Mouse (Mus musculus) layer of hippocampus, adult 9-11 months (tissue): ENCODE data around the gene Rpusd4.

Source experiments
- DNase-seq: peaks from one replicate; pipeline ENCODE4 v3.0.0; 2022

The Rpusd4 gene

GRCm38 (mm10) chr9:35289992-35290391, 22.3 kb downstream of the Rpusd4 start:
- DNase-seq, result no peak

DNA sequence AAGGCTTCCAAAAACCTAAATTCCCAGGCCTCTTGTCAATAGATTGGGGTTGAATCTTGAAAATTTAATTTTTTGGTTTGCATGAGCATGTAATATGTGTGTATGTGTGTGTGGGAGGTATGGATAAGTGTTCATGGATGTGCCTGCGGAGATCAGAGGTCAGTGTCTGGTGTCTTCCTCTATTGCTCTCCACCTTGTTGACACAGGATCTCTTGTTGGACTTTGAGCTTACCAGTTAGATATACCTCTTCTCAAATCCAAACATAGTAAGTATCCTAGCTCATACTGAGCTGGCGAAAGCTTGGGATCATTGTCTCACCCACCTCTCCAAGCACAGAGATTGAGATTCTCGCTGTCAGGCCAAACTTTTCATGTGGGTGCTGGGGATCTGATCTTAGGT, 22.8 kb downstream of the Rpusd4 start:
- no peak for DNase-seq

- DNase-seq, result no peak
These were observed 23.3 kb downstream of the Rpusd4 start for GRCm38 (mm10) chr9:35290916-35291315.

- DNase-seq, result no peak
These were observed 25.8 kb downstream of the Rpusd4 start for GRCm38 (mm10) chr9:35293465-35293864.

DNA sequence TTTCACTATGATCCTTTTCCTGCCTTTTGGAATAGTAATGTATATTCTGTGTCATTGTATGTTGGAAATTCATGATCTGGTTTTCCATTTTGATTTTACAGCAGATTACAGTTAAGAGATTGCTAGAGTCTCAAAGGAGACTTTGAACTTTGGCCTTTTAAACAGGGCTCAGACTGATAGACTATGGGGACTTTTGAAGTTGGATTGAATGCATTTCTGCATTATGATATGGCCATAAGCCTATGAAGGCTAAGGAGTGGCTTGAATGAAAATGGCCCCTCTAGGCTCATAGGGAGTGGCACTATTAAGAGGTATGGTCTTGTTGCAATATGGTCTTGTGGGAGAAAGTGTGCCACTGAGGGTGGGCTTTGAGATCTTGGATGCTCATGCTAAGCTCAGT, 30.1 kb downstream of the Rpusd4 start:
- DNase-seq, result no peak

GRCm38 (mm10) chr9:35302172-35302571, 34.5 kb downstream of the Rpusd4 start:
- DNase-seq, result no peak

GRCm38 (mm10) chr9:35307461-35307860, 39.8 kb downstream of the Rpusd4 start:
- DNase-seq, result peak; percentile 53

GRCm38 (mm10) chr9:35310377-35310776, 42.7 kb downstream of the Rpusd4 start:
- DNase-seq, result no peak

DNA sequence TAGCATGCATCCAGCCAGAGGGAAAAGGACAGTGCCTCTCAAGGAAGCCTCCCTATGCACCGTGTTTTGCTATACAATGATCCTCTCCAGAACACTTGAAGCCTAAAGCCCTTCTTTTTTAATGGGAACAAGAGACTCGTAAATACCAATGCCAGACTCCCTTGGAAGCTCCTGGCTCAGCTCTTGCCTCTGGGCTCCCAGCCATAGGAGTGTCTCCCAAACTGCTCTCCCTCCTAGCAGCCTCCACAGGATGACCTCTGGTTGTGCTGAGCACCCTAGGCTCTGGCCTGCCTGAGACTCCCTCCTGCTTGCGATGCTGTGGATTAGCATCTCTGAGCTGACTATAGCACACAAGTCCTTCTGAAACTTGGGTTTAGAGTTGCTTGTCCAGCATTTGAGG, 44.9 kb downstream of the Rpusd4 start:
- DNase-seq, result no peak

- DNase-seq, result no peak
These were observed 45.9 kb downstream of the Rpusd4 start for GRCm38 (mm10) chr9:35313601-35314000.

GRCm38 (mm10) chr9:35314254-35314653, 46.6 kb downstream of the Rpusd4 start:
- DNase-seq, result no peak

DNA sequence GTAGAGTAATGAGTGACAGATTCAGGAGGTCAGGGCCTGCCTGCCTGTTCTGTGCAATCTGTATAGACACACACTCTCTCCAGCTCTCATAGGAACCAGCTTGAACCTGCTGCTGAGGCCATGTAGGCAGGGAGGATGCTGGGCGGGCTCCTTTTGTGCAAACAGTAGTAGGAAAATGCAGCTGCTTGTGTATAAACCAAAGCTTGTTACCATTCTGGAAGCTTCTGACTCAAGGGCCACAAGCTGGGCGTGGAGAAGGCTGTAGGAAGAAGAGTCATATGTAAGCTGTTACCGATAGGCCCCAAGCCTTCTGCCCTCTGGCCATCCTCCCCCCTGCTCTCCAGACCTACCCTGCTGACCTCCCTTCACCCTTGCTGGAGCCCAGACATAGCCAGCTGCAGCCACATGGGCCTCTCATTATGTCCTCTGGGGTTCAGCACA, 49.1 kb downstream of the Rpusd4 start:
- DNase-seq, result peak; percentile 12

DNA sequence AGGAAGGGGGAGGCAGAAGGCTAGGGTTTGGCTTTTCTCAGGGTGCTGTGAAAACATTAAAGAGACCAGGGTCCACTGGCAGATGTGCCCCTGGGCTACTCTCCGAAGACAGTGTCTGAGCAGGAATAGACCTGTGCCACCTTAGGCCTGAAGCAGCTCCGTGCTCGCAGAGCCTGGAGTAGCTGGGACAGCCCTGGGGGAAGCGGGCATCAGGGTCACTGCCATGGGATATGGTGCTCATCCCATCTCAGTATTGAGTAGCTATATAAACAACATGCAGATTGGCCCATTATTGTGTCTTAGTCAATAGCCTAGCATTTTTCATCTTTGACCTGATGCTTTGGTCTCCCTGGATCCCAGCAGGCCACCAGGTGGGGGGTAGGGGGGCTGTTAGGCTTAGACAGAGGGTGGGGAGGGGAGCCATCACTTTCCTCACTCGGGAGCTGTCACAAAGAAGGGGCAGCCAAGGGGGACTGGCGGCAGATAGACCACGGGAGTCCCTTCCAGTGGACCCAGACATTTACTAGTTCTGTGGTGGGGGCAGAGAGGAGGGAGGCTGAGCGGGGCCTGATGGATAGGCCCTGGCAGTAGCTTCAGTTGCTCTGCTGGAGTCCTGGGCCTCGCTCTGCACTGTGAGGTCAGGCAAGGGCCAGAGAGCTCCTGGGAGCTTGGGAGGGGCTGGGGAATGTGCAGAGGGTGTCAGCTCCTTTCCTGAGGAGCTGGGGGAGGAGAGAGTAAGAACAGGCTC, 49.7 kb downstream of the Rpusd4 start:
- DNase-seq, result no peak

DNA sequence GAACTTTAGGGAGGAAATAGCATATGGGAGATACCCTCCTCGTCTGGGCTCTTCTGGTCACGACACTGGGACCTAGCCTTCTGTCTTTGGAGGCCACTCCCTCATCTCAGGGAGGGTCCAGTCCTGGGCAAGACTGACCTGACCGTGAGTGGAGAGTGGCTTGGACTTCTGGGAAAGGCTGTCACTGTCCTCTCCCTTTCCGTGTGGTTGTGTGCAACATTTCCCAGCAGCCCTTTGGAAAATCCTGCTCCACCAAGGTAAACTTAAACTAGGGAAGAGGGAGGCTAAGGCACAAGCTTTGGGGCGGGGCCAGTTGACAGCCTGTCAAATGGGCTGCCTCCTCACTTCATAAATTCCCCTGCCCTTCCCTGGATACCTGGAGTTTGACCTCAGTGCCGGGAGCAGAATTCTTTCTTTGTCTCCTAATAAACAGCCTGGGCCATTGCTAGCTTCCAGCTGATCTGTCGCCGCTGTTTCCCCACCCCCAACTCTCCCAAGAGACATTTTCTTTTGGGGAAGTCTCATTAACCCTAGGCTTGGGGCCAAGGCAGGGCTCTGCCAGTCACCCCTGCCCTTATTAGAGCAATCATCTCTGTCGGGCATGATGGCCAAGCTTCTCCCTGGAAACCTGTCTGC, 51.0 kb downstream of the Rpusd4 start:
- no peak for DNase-seq

DNA sequence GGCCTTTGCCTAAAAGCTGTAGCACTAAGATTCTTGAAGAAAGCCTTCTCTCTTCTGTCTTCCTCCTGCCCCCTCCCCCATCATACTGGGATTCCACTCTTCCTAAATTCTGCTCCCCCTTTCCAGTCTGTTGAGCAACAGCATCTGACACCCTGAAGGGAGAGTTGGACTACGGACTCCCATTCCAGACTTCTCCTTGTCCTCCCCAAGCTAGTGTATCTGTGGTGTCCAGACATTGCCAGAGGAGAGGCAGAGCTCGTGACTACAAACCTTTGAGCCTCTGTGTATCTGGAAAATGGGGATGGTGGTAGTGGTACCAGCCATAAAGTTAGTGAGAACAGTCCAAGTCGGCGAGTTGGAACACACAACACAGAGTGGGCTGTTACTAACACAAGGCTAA, 52.6 kb downstream of the Rpusd4 start:
- no peak for DNase-seq

- no peak for DNase-seq
These were observed 56.3 kb downstream of the Rpusd4 start for GRCm38 (mm10) chr9:35323974-35324373.

- DNase-seq, result no peak
These were observed 56.9 kb downstream of the Rpusd4 start for GRCm38 (mm10) chr9:35324571-35324970.

- no peak for DNase-seq
These were observed 59.1 kb downstream of the Rpusd4 start for GRCm38 (mm10) chr9:35326644-35327263.
